Mouse (Mus musculus) MEL (cell line): ENCODE data around the gene Itgb3. TPM values are rescaled to one million over a fixed set of nuclear protein-coding genes. Genes with fewer than 3 reads are reported as not detected.

ENCODE experiments used
- DNase-seq: peaks from one replicate; pipeline ENCODE4 v3.0.0; 2011; ENCODE audit warnings: low read depth, low spot score
- H3K27ac ChIP-seq: 2 replicates; pipeline ENCODE4 v1.5.1; 2012; ENCODE audit warnings: low read depth, mild to moderate bottlenecking, control low read depth, low read length, moderate library complexity; ENCODE audit not compliant: control insufficient read depth
- H3K27me3 ChIP-seq, 2 experiments: fragments of 150-350 bp in 1 of 2; sonication (generic) in 1 of 2; 2 replicates each; pipeline ENCODE4 v1.6.1; 2012; ENCODE audit warnings: low read length in 2 of 2, mild to moderate bottlenecking in 2 of 2, improper control_type of control experiment in 1 of 2, moderate library complexity in 1 of 2; ENCODE audit not compliant: insufficient read depth in 2 of 2, control insufficient read depth in 1 of 2
- H3K36me3 ChIP-seq, 2 experiments: 2 replicates each; pipeline ENCODE4 v1.6.1; 2012 to 2014; ENCODE audit warnings: low read length in 2 of 2, improper control_type of control experiment in 1 of 2, inconsistent platforms in 1 of 2, mild to moderate bottlenecking in 1 of 2; ENCODE audit not compliant: insufficient read depth in 2 of 2, control insufficient read depth in 1 of 2
- H3K4me1 ChIP-seq, 2 experiments: fragments of 150-350 bp in 1 of 2; sonication (generic) in 1 of 2; 2 replicates each; pipeline ENCODE4 v1.6.1; 2012; ENCODE audit warnings: low read length in 2 of 2, improper control_type of control experiment in 1 of 2, mild to moderate bottlenecking in 1 of 2; ENCODE audit not compliant: insufficient read depth in 2 of 2, control insufficient read depth in 1 of 2
- H3K4me3 ChIP-seq, 2 experiments: fragments of 150-350 bp in 1 of 2; sonication (generic) in 1 of 2; 2 replicates each; pipeline ENCODE4 v1.5.1; 2012; ENCODE audit warnings: low read depth in 2 of 2, low read length in 2 of 2, mild to moderate bottlenecking in 2 of 2, moderate library complexity in 2 of 2, control low read depth in 1 of 2, improper control_type of control experiment in 1 of 2; ENCODE audit not compliant: control insufficient read depth in 1 of 2, insufficient read depth in 1 of 2
- H3K79me2 ChIP-seq: 2 replicates; pipeline ENCODE4 v1.6.1; 2012; ENCODE audit warnings: mild to moderate bottlenecking, low read length, moderate library complexity; ENCODE audit not compliant: control insufficient read depth, poor library complexity, insufficient read depth
- H3K9ac ChIP-seq: 2 replicates; pipeline ENCODE4 v1.6.1; 2012; ENCODE audit warnings: low read depth, mild to moderate bottlenecking, control low read depth, low read length, moderate library complexity; ENCODE audit not compliant: control insufficient read depth, poor library complexity, severe bottlenecking
- H3K9me3 ChIP-seq: fragments of 150-350 bp; sonication (generic); replicated peaks from 2 replicates; pipeline ENCODE4 v1.6.1; 2012; ENCODE audit warnings: mild to moderate bottlenecking, low read length, improper control_type of control experiment, moderate library complexity; ENCODE audit not compliant: insufficient read depth
- CHD1 ChIP-seq: IDR thresholded peaks from 2 replicates; pipeline ENCODE4 v1.6.1; 2012; ENCODE audit warnings: low read depth, mild to moderate bottlenecking, inconsistent platforms, low read length, improper control_type of control experiment
- CHD2 ChIP-seq: IDR thresholded peaks from 2 replicates; pipeline ENCODE4 v1.6.1; 2011; ENCODE audit warnings: low read length, improper control_type of control experiment
- CTCF ChIP-seq, 3 experiments: IDR thresholded peaks in 2 of 3; conservative IDR thresholded peaks in 1 of 3; 2 replicates each; pipeline ENCODE4 v1.5.1; 2011 to 2012; ENCODE audit warnings: low read length in 3 of 3, low read depth in 2 of 3, mild to moderate bottlenecking in 2 of 3, improper control_type of control experiment in 1 of 3, inconsistent platforms in 1 of 3, mixed read lengths in 1 of 3, moderate library complexity in 1 of 3; ENCODE audit not compliant: control insufficient read depth in 1 of 3, insufficient read depth in 1 of 3, poor library complexity in 1 of 3, severe bottlenecking in 1 of 3
- E2F4 ChIP-seq: IDR thresholded peaks from 2 replicates; pipeline ENCODE4 v1.6.1; 2011; ENCODE audit warnings: low read depth, low read length, improper control_type of control experiment, borderline replicate concordance
- ELF1 ChIP-seq: IDR thresholded peaks from 2 replicates; pipeline ENCODE4 v1.6.1; 2014; ENCODE audit warnings: low read depth, mild to moderate bottlenecking, inconsistent platforms, low read length, improper control_type of control experiment, moderate library complexity
- EP300 ChIP-seq, 2 experiments: IDR thresholded peaks; 2 replicates each; pipeline ENCODE4 v1.6.1; 2011; ENCODE audit warnings: improper control_type of control experiment in 2 of 2, low read length in 2 of 2, low read depth in 1 of 2, mild to moderate bottlenecking in 1 of 2
- ETS1 ChIP-seq: IDR thresholded peaks from 2 replicates; pipeline ENCODE4 v1.6.1; 2012; ENCODE audit warnings: low read depth, mild to moderate bottlenecking, inconsistent platforms, low read length, improper control_type of control experiment, moderate library complexity
- GABPA ChIP-seq: IDR thresholded peaks from 2 replicates; pipeline ENCODE4 v1.6.1; 2012; ENCODE audit warnings: low read depth, mild to moderate bottlenecking, inconsistent platforms, low read length, improper control_type of control experiment, moderate library complexity
- GATA1 ChIP-seq: IDR thresholded peaks from 2 replicates; pipeline ENCODE4 v1.6.1; 2011; ENCODE audit warnings: low read depth, low read length, improper control_type of control experiment
- MAFK ChIP-seq: IDR thresholded peaks from 2 replicates; pipeline ENCODE4 v1.6.1; 2011; ENCODE audit warnings: low read depth, mild to moderate bottlenecking, low read length, improper control_type of control experiment, borderline replicate concordance
- MAX ChIP-seq: IDR thresholded peaks from 2 replicates; pipeline ENCODE4 v1.6.1; 2011; ENCODE audit warnings: low read length, improper control_type of control experiment
- MEF2A ChIP-seq: IDR thresholded peaks from 2 replicates; pipeline ENCODE4 v1.6.1; 2014; ENCODE audit warnings: low read depth, mild to moderate bottlenecking, inconsistent platforms, low read length, improper control_type of control experiment; ENCODE audit not compliant: poor library complexity, insufficient replicate concordance, severe bottlenecking; ENCODE audit errors: extremely low read depth
- MYB ChIP-seq: IDR thresholded peaks from 2 replicates; pipeline ENCODE4 v1.6.1; 2011; ENCODE audit warnings: mild to moderate bottlenecking, low read depth, low read length, improper control_type of control experiment
- MYC ChIP-seq: IDR thresholded peaks from 2 replicates; pipeline ENCODE4 v1.6.1; 2011; ENCODE audit warnings: low read depth, mild to moderate bottlenecking, low read length, improper control_type of control experiment, moderate library complexity
- NELFE ChIP-seq: IDR thresholded peaks from 2 replicates; pipeline ENCODE4 v1.6.1; 2011; ENCODE audit warnings: low read depth, low read length, improper control_type of control experiment
- POLR2A ChIP-seq, 2 experiments: IDR thresholded peaks; 2 replicates each; pipeline ENCODE4 v1.6.1; 2011 to 2012; ENCODE audit warnings: low read length in 2 of 2, mild to moderate bottlenecking in 2 of 2, control low read depth in 1 of 2, improper control_type of control experiment in 1 of 2, low read depth in 1 of 2, moderate library complexity in 1 of 2; ENCODE audit not compliant: control insufficient read depth in 1 of 2, insufficient read depth in 1 of 2, poor library complexity in 1 of 2
- POLR2AphosphoS2 ChIP-seq: IDR thresholded peaks from 2 replicates; pipeline ENCODE4 v1.6.1; 2011; ENCODE audit warnings: low read length, improper control_type of control experiment
- POLR2AphosphoS5 ChIP-seq: IDR thresholded peaks from 2 replicates; pipeline ENCODE4 v1.6.1; 2012; ENCODE audit warnings: low read depth, borderline replicate concordance, mild to moderate bottlenecking, inconsistent platforms, low read length, moderate library complexity, mixed read lengths
- RAD21 ChIP-seq: IDR thresholded peaks from 2 replicates; pipeline ENCODE4 v1.6.1; 2011; ENCODE audit warnings: mild to moderate bottlenecking, low read depth, low read length, improper control_type of control experiment
- RCOR1 ChIP-seq: IDR thresholded peaks from 2 replicates; pipeline ENCODE4 v1.6.1; 2012; ENCODE audit warnings: low read depth, mild to moderate bottlenecking, inconsistent platforms, low read length, improper control_type of control experiment
- TAL1 ChIP-seq: IDR thresholded peaks from 2 replicates; pipeline ENCODE4 v1.6.1; 2012; ENCODE audit warnings: mild to moderate bottlenecking, inconsistent platforms, low read length, moderate library complexity, mixed read lengths
- TBP ChIP-seq: IDR thresholded peaks from 2 replicates; pipeline ENCODE4 v1.8.0; 2011; ENCODE audit warnings: low read depth, low read length, improper control_type of control experiment
- TCF12 ChIP-seq: IDR thresholded peaks from 2 replicates; pipeline ENCODE4 v1.6.1; 2014; ENCODE audit warnings: low read depth, mild to moderate bottlenecking, inconsistent platforms, low read length, improper control_type of control experiment, moderate library complexity
- USF1 ChIP-seq: IDR thresholded peaks from 2 replicates; pipeline ENCODE4 v1.6.1; 2014; ENCODE audit warnings: low read depth, mild to moderate bottlenecking, inconsistent platforms, low read length, improper control_type of control experiment, moderate library complexity
- USF2 ChIP-seq, 2 experiments: IDR thresholded peaks; 2 replicates each; pipeline ENCODE4 v1.6.1; 2011 to 2012; ENCODE audit warnings: improper control_type of control experiment in 2 of 2, low read length in 2 of 2, borderline replicate concordance in 1 of 2, inconsistent platforms in 1 of 2, low read depth in 1 of 2, mild to moderate bottlenecking in 1 of 2; ENCODE audit not compliant: insufficient read depth in 1 of 2
- ZC3H11A ChIP-seq: IDR thresholded peaks from 2 replicates; pipeline ENCODE4 v1.6.1; 2012; ENCODE audit warnings: low read depth, mild to moderate bottlenecking, inconsistent platforms, low read length, improper control_type of control experiment
- polyA plus RNA-seq, 2 experiments: library from polyadenylated mRNA; stranded (reverse) in 1 of 2; unstranded in 1 of 2; fragments of >175 nt in 1 of 2; fragments of >200 nt in 1 of 2; gene quantifications; 2 replicates each; pipeline versions ENCODE4 v1.2.1 to v1.2.4; 2012; ENCODE audit warnings: low replicate concordance in 2 of 2, low read depth in 1 of 2; ENCODE audit not compliant: insufficient read length in 2 of 2, insufficient read depth in 1 of 2, missing spikeins in 1 of 2
- total RNA-seq: library from RNA; depleted of rRNA; stranded (reverse); fragments of 300-350 nt; gene quantifications from 2 replicates; pipeline ENCODE4 v1.2.3, GENCODE M21; 2012

Itgb3 gene
- total and polyA plus RNA-seq, 3 experiments: 0.08 to 0.32 TPM; not detected in 1

GRCm38 (mm10) chr11:104645402-104645801, 37.6 kb downstream of the Itgb3 start:
- Histone ChIP-seq H3K9me3 (no peaks in the 10 kb centered on the region), H3K27me3 (no peaks in the 10 kb centered on the region), H3K4me1 (no peaks in the 10 kb centered on the region), H3K36me3 (no peaks in the 10 kb centered on the region), H3K27ac (no peak overlapping the region), H3K79me2 (no peaks in the 10 kb centered on the region), H3K4me3 (no peak overlapping the region), H3K9ac (no peak overlapping the region)
- no peak for DNase-seq
- no peak for TF ChIP-seq CTCF (IDR thresholded peaks at IDR 0.05 in 2 of 3, conservative IDR thresholded peaks at IDR 0.05 in 1 of 3; ENCODE audit: control insufficient read depth in 1 of 3, insufficient read depth in 1 of 3, low read depth in 2 of 3, low read length in 3 of 3, poor library complexity in 1 of 3, severe bottlenecking in 1 of 3)
- TF ChIP-seq CHD1: no peak
- TF ChIP-seq MYC: no peak
- TF ChIP-seq MAFK: no peak
- TF ChIP-seq USF1: no peak
- TF ChIP-seq TAL1: no peak
- TF ChIP-seq MAX: no peak
- no peak for TF ChIP-seq E2F4
- no peak for TF ChIP-seq ZC3H11A
- no peak for TF ChIP-seq CHD2
- no peak for TF ChIP-seq MEF2A
- TF ChIP-seq POLR2A (IDR thresholded peaks at IDR 0.05; ENCODE audit: control insufficient read depth in 1 of 2, insufficient read depth in 1 of 2, low read depth in 1 of 2, low read length in 2 of 2, poor library complexity in 1 of 2): no peak
- TF ChIP-seq POLR2AphosphoS2: no peak
- TF ChIP-seq TCF12: no peak
- TF ChIP-seq ETS1: no peak

GRCm38 (mm10) chr11:104646173-104646572, 38.4 kb downstream of the Itgb3 start:
- Histone ChIP-seq H3K9ac (no peak overlapping the region), H3K36me3 (no peaks in the 10 kb centered on the region), H3K4me3 (no peak overlapping the region), H3K9me3 (no peaks in the 10 kb centered on the region), H3K79me2 (no peaks in the 10 kb centered on the region), H3K27me3 (no peaks in the 10 kb centered on the region), H3K27ac (no peak overlapping the region), H3K4me1 (no peaks in the 10 kb centered on the region)
- no peak for TF ChIP-seq MYB
- TF ChIP-seq GATA1: no peak
- no peak for TF ChIP-seq RCOR1
- no peak for TF ChIP-seq MAFK
- no peak for TF ChIP-seq TBP
- TF ChIP-seq POLR2AphosphoS5: no peak
- no peak for TF ChIP-seq NELFE
- TF ChIP-seq GABPA: no peak
- no peak for TF ChIP-seq CTCF (IDR thresholded peaks at IDR 0.05 in 2 of 3, conservative IDR thresholded peaks at IDR 0.05 in 1 of 3; ENCODE audit: control insufficient read depth in 1 of 3, insufficient read depth in 1 of 3, low read depth in 2 of 3, low read length in 3 of 3, poor library complexity in 1 of 3, severe bottlenecking in 1 of 3)
- TF ChIP-seq RAD21: no peak
- no peak for TF ChIP-seq POLR2A (IDR thresholded peaks at IDR 0.05; ENCODE audit: control insufficient read depth in 1 of 2, insufficient read depth in 1 of 2, low read depth in 1 of 2, low read length in 2 of 2, poor library complexity in 1 of 2)
- no peak for TF ChIP-seq USF2 (IDR thresholded peaks at IDR 0.05; ENCODE audit: borderline replicate concordance in 1 of 2, insufficient read depth in 1 of 2, low read depth in 1 of 2, low read length in 2 of 2)
- TF ChIP-seq ELF1: no peak
- no peak for TF ChIP-seq MEF2A
- no peak for TF ChIP-seq EP300 (IDR thresholded peaks at IDR 0.05; ENCODE audit: low read depth in 1 of 2, low read length in 2 of 2)
- no peak for DNase-seq
